Mouse (Mus musculus) MEL (cell line): Measurements from ENCODE around the gene Sppl3. TPM values are rescaled to one million over a fixed set of nuclear protein-coding genes. Genes with fewer than 3 reads are reported as not detected.
A peak's percentile ranks its signal among the peaks of the same experiment; 100 is the strongest.

Experiments
- DNase-seq: peaks from one replicate; pipeline ENCODE4 v3.0.0; 2011; ENCODE audit warnings: low read depth, low spot score
- H3K27ac ChIP-seq: 2 replicates; pipeline ENCODE4 v1.5.1; 2012; ENCODE audit warnings: low read depth, mild to moderate bottlenecking, control low read depth, low read length, moderate library complexity; ENCODE audit not compliant: control insufficient read depth
- H3K27me3 ChIP-seq, 2 experiments: fragments of 150-350 bp in 1 of 2; sonication (generic) in 1 of 2; 2 replicates each; pipeline ENCODE4 v1.6.1; 2012; ENCODE audit warnings: low read length in 2 of 2, mild to moderate bottlenecking in 2 of 2, improper control_type of control experiment in 1 of 2, moderate library complexity in 1 of 2; ENCODE audit not compliant: insufficient read depth in 2 of 2, control insufficient read depth in 1 of 2
- H3K36me3 ChIP-seq, 2 experiments: 2 replicates each; pipeline ENCODE4 v1.6.1; 2012 to 2014; ENCODE audit warnings: low read length in 2 of 2, improper control_type of control experiment in 1 of 2, inconsistent platforms in 1 of 2, mild to moderate bottlenecking in 1 of 2; ENCODE audit not compliant: insufficient read depth in 2 of 2, control insufficient read depth in 1 of 2
- H3K4me1 ChIP-seq, 2 experiments: fragments of 150-350 bp in 1 of 2; sonication (generic) in 1 of 2; 2 replicates each; pipeline ENCODE4 v1.6.1; 2012; ENCODE audit warnings: low read length in 2 of 2, improper control_type of control experiment in 1 of 2, mild to moderate bottlenecking in 1 of 2; ENCODE audit not compliant: insufficient read depth in 2 of 2, control insufficient read depth in 1 of 2
- H3K4me3 ChIP-seq, 2 experiments: fragments of 150-350 bp in 1 of 2; sonication (generic) in 1 of 2; 2 replicates each; pipeline ENCODE4 v1.5.1; 2012; ENCODE audit warnings: low read depth in 2 of 2, low read length in 2 of 2, mild to moderate bottlenecking in 2 of 2, moderate library complexity in 2 of 2, control low read depth in 1 of 2, improper control_type of control experiment in 1 of 2; ENCODE audit not compliant: control insufficient read depth in 1 of 2, insufficient read depth in 1 of 2
- H3K79me2 ChIP-seq: 2 replicates; pipeline ENCODE4 v1.6.1; 2012; ENCODE audit warnings: mild to moderate bottlenecking, low read length, moderate library complexity; ENCODE audit not compliant: control insufficient read depth, poor library complexity, insufficient read depth
- H3K9ac ChIP-seq: 2 replicates; pipeline ENCODE4 v1.6.1; 2012; ENCODE audit warnings: low read depth, mild to moderate bottlenecking, control low read depth, low read length, moderate library complexity; ENCODE audit not compliant: control insufficient read depth, poor library complexity, severe bottlenecking
- H3K9me3 ChIP-seq: fragments of 150-350 bp; sonication (generic); replicated peaks from 2 replicates; pipeline ENCODE4 v1.6.1; 2012; ENCODE audit warnings: mild to moderate bottlenecking, low read length, improper control_type of control experiment, moderate library complexity; ENCODE audit not compliant: insufficient read depth
- BHLHE40 ChIP-seq: IDR thresholded peaks from 2 replicates; pipeline ENCODE4 v1.6.1; 2012; ENCODE audit warnings: low read depth, mild to moderate bottlenecking, inconsistent platforms, low read length, improper control_type of control experiment, borderline replicate concordance
- CHD1 ChIP-seq: IDR thresholded peaks from 2 replicates; pipeline ENCODE4 v1.6.1; 2012; ENCODE audit warnings: low read depth, mild to moderate bottlenecking, inconsistent platforms, low read length, improper control_type of control experiment
- CHD2 ChIP-seq: IDR thresholded peaks from 2 replicates; pipeline ENCODE4 v1.6.1; 2011; ENCODE audit warnings: low read length, improper control_type of control experiment
- CTCF ChIP-seq, 3 experiments: IDR thresholded peaks in 2 of 3; conservative IDR thresholded peaks in 1 of 3; 2 replicates each; pipeline ENCODE4 v1.5.1; 2011 to 2012; ENCODE audit warnings: low read length in 3 of 3, low read depth in 2 of 3, mild to moderate bottlenecking in 2 of 3, improper control_type of control experiment in 1 of 3, inconsistent platforms in 1 of 3, mixed read lengths in 1 of 3, moderate library complexity in 1 of 3; ENCODE audit not compliant: control insufficient read depth in 1 of 3, insufficient read depth in 1 of 3, poor library complexity in 1 of 3, severe bottlenecking in 1 of 3
- E2F4 ChIP-seq: IDR thresholded peaks from 2 replicates; pipeline ENCODE4 v1.6.1; 2011; ENCODE audit warnings: low read depth, low read length, improper control_type of control experiment, borderline replicate concordance
- ELF1 ChIP-seq: IDR thresholded peaks from 2 replicates; pipeline ENCODE4 v1.6.1; 2014; ENCODE audit warnings: low read depth, mild to moderate bottlenecking, inconsistent platforms, low read length, improper control_type of control experiment, moderate library complexity
- EP300 ChIP-seq, 2 experiments: IDR thresholded peaks; 2 replicates each; pipeline ENCODE4 v1.6.1; 2011; ENCODE audit warnings: improper control_type of control experiment in 2 of 2, low read length in 2 of 2, low read depth in 1 of 2, mild to moderate bottlenecking in 1 of 2
- ETS1 ChIP-seq: IDR thresholded peaks from 2 replicates; pipeline ENCODE4 v1.6.1; 2012; ENCODE audit warnings: low read depth, mild to moderate bottlenecking, inconsistent platforms, low read length, improper control_type of control experiment, moderate library complexity
- GATA1 ChIP-seq: IDR thresholded peaks from 2 replicates; pipeline ENCODE4 v1.6.1; 2011; ENCODE audit warnings: low read depth, low read length, improper control_type of control experiment
- HCFC1 ChIP-seq: IDR thresholded peaks from 2 replicates; pipeline ENCODE4 v1.6.1; 2012; ENCODE audit warnings: low read depth, mild to moderate bottlenecking, inconsistent platforms, low read length, improper control_type of control experiment, moderate library complexity
- KAT2A ChIP-seq: conservative IDR thresholded peaks from 2 replicates; pipeline ENCODE4 v1.6.1; 2012; ENCODE audit warnings: low read depth, low read length, improper control_type of control experiment, inconsistent platforms
- MAFK ChIP-seq: IDR thresholded peaks from 2 replicates; pipeline ENCODE4 v1.6.1; 2011; ENCODE audit warnings: low read depth, mild to moderate bottlenecking, low read length, improper control_type of control experiment, borderline replicate concordance
- MAX ChIP-seq: IDR thresholded peaks from 2 replicates; pipeline ENCODE4 v1.6.1; 2011; ENCODE audit warnings: low read length, improper control_type of control experiment
- MAZ ChIP-seq: IDR thresholded peaks from 2 replicates; pipeline ENCODE4 v1.6.1; 2012; ENCODE audit warnings: low read depth, mild to moderate bottlenecking, inconsistent platforms, low read length, improper control_type of control experiment
- MEF2A ChIP-seq: IDR thresholded peaks from 2 replicates; pipeline ENCODE4 v1.6.1; 2014; ENCODE audit warnings: low read depth, mild to moderate bottlenecking, inconsistent platforms, low read length, improper control_type of control experiment; ENCODE audit not compliant: poor library complexity, insufficient replicate concordance, severe bottlenecking; ENCODE audit errors: extremely low read depth
- MXI1 ChIP-seq: IDR thresholded peaks from 2 replicates; pipeline ENCODE4 v1.6.1; 2011; ENCODE audit warnings: mild to moderate bottlenecking, low read depth, low read length, improper control_type of control experiment
- MYC ChIP-seq: IDR thresholded peaks from 2 replicates; pipeline ENCODE4 v1.6.1; 2011; ENCODE audit warnings: low read depth, mild to moderate bottlenecking, low read length, improper control_type of control experiment, moderate library complexity
- NELFE ChIP-seq: IDR thresholded peaks from 2 replicates; pipeline ENCODE4 v1.6.1; 2011; ENCODE audit warnings: low read depth, low read length, improper control_type of control experiment
- NRF1 ChIP-seq: IDR thresholded peaks from 2 replicates; pipeline ENCODE4 v1.6.1; 2014; ENCODE audit warnings: low read depth, mild to moderate bottlenecking, inconsistent platforms, low read length, improper control_type of control experiment, moderate library complexity; ENCODE audit not compliant: poor library complexity, insufficient read depth, severe bottlenecking
- POLR2A ChIP-seq, 2 experiments: IDR thresholded peaks; 2 replicates each; pipeline ENCODE4 v1.6.1; 2011 to 2012; ENCODE audit warnings: low read length in 2 of 2, mild to moderate bottlenecking in 2 of 2, control low read depth in 1 of 2, improper control_type of control experiment in 1 of 2, low read depth in 1 of 2, moderate library complexity in 1 of 2; ENCODE audit not compliant: control insufficient read depth in 1 of 2, insufficient read depth in 1 of 2, poor library complexity in 1 of 2
- POLR2AphosphoS2 ChIP-seq: IDR thresholded peaks from 2 replicates; pipeline ENCODE4 v1.6.1; 2011; ENCODE audit warnings: low read length, improper control_type of control experiment
- RAD21 ChIP-seq: IDR thresholded peaks from 2 replicates; pipeline ENCODE4 v1.6.1; 2011; ENCODE audit warnings: mild to moderate bottlenecking, low read depth, low read length, improper control_type of control experiment
- RCOR1 ChIP-seq: IDR thresholded peaks from 2 replicates; pipeline ENCODE4 v1.6.1; 2012; ENCODE audit warnings: low read depth, mild to moderate bottlenecking, inconsistent platforms, low read length, improper control_type of control experiment
- SMC3 ChIP-seq: IDR thresholded peaks from 2 replicates; pipeline ENCODE4 v1.6.1; 2011; ENCODE audit warnings: low read depth, low read length, improper control_type of control experiment
- TAL1 ChIP-seq: IDR thresholded peaks from 2 replicates; pipeline ENCODE4 v1.6.1; 2012; ENCODE audit warnings: mild to moderate bottlenecking, inconsistent platforms, low read length, moderate library complexity, mixed read lengths
- TBP ChIP-seq: IDR thresholded peaks from 2 replicates; pipeline ENCODE4 v1.8.0; 2011; ENCODE audit warnings: low read depth, low read length, improper control_type of control experiment
- TCF12 ChIP-seq: IDR thresholded peaks from 2 replicates; pipeline ENCODE4 v1.6.1; 2014; ENCODE audit warnings: low read depth, mild to moderate bottlenecking, inconsistent platforms, low read length, improper control_type of control experiment, moderate library complexity
- UBTF ChIP-seq: IDR thresholded peaks from 2 replicates; pipeline ENCODE4 v1.6.1; 2012; ENCODE audit warnings: low read depth, mild to moderate bottlenecking, inconsistent platforms, low read length, improper control_type of control experiment, moderate library complexity, borderline replicate concordance; ENCODE audit not compliant: insufficient read depth
- ZC3H11A ChIP-seq: IDR thresholded peaks from 2 replicates; pipeline ENCODE4 v1.6.1; 2012; ENCODE audit warnings: low read depth, mild to moderate bottlenecking, inconsistent platforms, low read length, improper control_type of control experiment
- ZKSCAN1 ChIP-seq: IDR thresholded peaks from 2 replicates; pipeline ENCODE4 v1.6.1; 2012; ENCODE audit warnings: low read depth, mild to moderate bottlenecking, inconsistent platforms, low read length, improper control_type of control experiment, moderate library complexity
- ZMIZ1 ChIP-seq: IDR thresholded peaks from 2 replicates; pipeline ENCODE4 v1.6.1; 2012; ENCODE audit warnings: low read depth, mild to moderate bottlenecking, inconsistent platforms, low read length, improper control_type of control experiment, moderate library complexity
- ZNF384 ChIP-seq: IDR thresholded peaks from 2 replicates; pipeline ENCODE4 v1.6.1; 2012; ENCODE audit warnings: low read depth, mild to moderate bottlenecking, inconsistent platforms, low read length, improper control_type of control experiment
- polyA plus RNA-seq, 2 experiments: library from polyadenylated mRNA; stranded (reverse) in 1 of 2; unstranded in 1 of 2; fragments of >175 nt in 1 of 2; fragments of >200 nt in 1 of 2; gene quantifications; 2 replicates each; pipeline versions ENCODE4 v1.2.1 to v1.2.4; 2012; ENCODE audit warnings: low replicate concordance in 2 of 2, low read depth in 1 of 2; ENCODE audit not compliant: insufficient read length in 2 of 2, insufficient read depth in 1 of 2, missing spikeins in 1 of 2
- total RNA-seq: library from RNA; depleted of rRNA; stranded (reverse); fragments of 300-350 nt; gene quantifications from 2 replicates; pipeline ENCODE4 v1.2.3, GENCODE M21; 2012

Gene Sppl3
- total and polyA plus RNA-seq, 3 experiments: 25.8 to 50.9 TPM; not detected in 1

DNA sequence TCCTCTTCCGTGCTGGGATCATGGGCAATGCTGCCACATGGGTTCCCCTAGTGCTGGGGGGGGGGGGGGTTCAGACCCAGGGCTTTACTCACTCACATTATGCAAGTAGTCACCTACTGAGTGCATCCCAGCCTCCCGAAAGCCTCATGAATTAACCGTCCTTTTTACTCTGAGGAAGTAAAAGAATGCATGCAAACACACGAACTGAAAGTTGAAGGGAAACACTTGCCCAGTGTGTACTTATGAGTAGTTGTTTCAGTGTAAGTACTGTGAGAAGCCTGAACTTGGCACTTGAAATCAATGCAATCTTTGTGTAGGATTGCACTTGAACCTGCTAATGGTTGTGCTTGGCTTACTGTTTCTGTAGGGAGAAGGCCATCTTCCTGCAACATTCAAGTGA lies 4.2 kb downstream of the Sppl3 start:
- no peak for DNase-seq
- Histone ChIP-seq H3K27me3 (no peaks in the 10 kb centered on the region), H3K27ac (no peak overlapping the region), H3K4me1 (peaks cover 20 to 39% of the 10 kb centered on the region in 2 experiments), H3K9ac (no peak overlapping the region), H3K4me3 (no peak overlapping the region), H3K9me3 (no peaks in the 10 kb centered on the region), H3K79me2 (peaks cover 81% of the 10 kb centered on the region), H3K36me3 (peaks cover 0 to 59% of the 10 kb centered on the region in 2 experiments; a peak in 2 of 4 replicates)
- TF ChIP-seq KAT2A: no peak
- no peak for TF ChIP-seq MXI1

DNA sequence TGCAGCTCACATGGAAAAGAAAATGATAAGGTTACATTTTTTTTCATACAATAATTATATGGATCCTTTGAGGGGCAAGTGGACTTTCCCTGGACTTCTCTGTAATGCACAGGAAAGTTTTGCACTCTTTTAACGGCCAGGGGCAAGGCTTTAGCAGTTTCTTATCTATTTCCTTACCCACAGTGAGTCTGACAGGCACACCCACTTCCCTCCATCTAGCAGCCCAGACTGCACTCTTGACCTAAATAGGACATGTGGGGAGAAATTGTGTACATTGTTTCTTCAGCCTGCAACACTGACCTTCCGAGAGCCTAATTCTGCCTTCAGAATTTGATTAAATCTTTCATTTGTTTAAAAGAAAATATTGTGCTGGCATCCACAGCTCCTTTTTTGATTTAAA lies 7.3 kb downstream of the Sppl3 start:
- H3K9me3 ChIP-seq: no peaks in the 10 kb centered on the region
- peak overlapping the region; percentile 31 for H3K9ac ChIP-seq
- no peaks in the 10 kb centered on the region for H3K27me3 ChIP-seq
- H3K4me3 ChIP-seq: peak overlapping the region; percentile 6 to 15; a peak in 2 of 4 replicates
- peak; percentile 70 for DNase-seq
- H3K36me3 ChIP-seq: peaks cover 0 to 49% of the 10 kb centered on the region in 2 experiments; a peak in 2 of 4 replicates
- peak overlapping the region; percentile 84 for H3K27ac ChIP-seq
- H3K79me2 ChIP-seq: peaks cover 84% of the 10 kb centered on the region
- peaks cover 16 to 30% of the 10 kb centered on the region in 2 experiments for H3K4me1 ChIP-seq
- TF ChIP-seq MYC (0 out of 2 replicates have a peak, but pooled peaks have one; percentile 48), NRF1 (no peak), MAZ (no peak), E2F4 (no peak), CTCF (IDR thresholded peaks at IDR 0.05 in 2 of 3, conservative IDR thresholded peaks at IDR 0.05 in 1 of 3; ENCODE audit: control insufficient read depth in 1 of 3, insufficient read depth in 1 of 3, low read depth in 2 of 3, low read length in 3 of 3, poor library complexity in 1 of 3, severe bottlenecking in 1 of 3) (no peak), EP300 (IDR thresholded peaks at IDR 0.05; ENCODE audit: low read depth in 1 of 2, low read length in 2 of 2) (peak; percentile 77 to 79), ZC3H11A (no peak), ZNF384 (no peak), BHLHE40 (no peak), HCFC1 (no peak), RAD21 (no peak), ZKSCAN1 (no peak), MXI1 (peak; percentile 95), ETS1 (peak; percentile 73), MEF2A (no peak), ELF1 (no peak), TBP (no peak), POLR2AphosphoS2 (no peak), TAL1 (peak; percentile 46), GATA1 (peak; percentile 88), ZMIZ1 (no peak), MAFK (no peak), MAX (no peak), RCOR1 (peak; percentile 54; the same call in 1 of the 2 replicates), TCF12 (0 out of 2 replicates have a peak, but pooled peaks have one; percentile 39), KAT2A (no peak), UBTF (no peak), CHD2 (no peak), POLR2A (IDR thresholded peaks at IDR 0.05; ENCODE audit: control insufficient read depth in 1 of 2, insufficient read depth in 1 of 2, low read depth in 1 of 2, low read length in 2 of 2, poor library complexity in 1 of 2) (no peak), SMC3 (no peak), CHD1 (no peak), NELFE (no peak)
